Mouse (Mus musculus): ENCODE results near the gene Ppp5c. TPM values are rescaled to one million over a fixed set of nuclear protein-coding genes. Genes with fewer than 3 reads are reported as not detected.

The Ppp5c gene
- polyA plus RNA-seq, 1 experiment: 70.5 TPM

DNA sequence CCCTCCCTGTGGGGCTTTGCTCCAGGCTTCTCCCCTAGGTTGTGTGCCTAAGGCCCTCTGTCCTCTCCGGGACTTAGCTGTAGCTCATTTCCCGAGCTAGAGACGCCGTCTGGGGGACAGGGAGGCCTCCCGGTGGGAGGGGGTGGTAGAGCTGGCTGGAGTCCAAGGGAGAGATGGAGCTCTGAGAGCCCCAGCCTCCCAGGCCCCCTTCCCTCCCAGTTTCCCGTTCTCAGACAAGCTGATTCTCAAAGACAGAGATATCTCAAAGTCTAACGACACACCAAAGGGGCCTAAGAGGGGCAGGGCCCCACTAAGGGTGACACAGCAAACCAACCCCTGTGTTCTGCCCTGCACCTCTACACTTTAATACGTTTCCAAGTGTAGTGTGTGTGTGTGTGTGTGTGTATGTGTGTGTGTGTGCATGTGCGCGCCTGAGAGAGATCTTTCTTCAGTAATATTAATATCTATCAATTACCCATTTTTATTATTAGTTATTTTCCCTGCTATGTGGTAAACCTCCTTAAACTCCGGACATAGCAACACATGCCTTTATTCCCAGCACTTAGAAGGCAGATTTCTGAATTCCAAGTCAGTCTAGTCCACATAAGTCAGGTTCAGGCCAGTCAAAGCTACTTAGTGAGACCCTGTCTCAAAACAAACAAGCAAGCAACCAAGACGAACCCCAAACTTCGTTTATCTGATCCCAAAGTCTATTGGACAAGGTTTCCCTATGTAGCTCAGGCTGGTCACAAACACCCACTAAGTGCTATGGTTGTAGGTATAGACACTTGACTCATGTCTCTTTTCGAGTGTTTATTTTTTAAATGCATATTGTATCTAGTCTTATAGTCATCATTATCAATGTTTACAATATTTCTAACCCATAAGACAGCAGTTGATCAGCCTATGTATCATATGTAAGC lies 29.1 kb upstream of the Ppp5c start:
- 27% methylated on average over 14 of the region's 14 CpGs for WGBS
- TF ChIP-seq POLR2A (IDR thresholded peaks at IDR 0.05; ENCODE audit: borderline replicate concordance, control insufficient read depth, low read depth, low read length): no peak
- TF ChIP-seq CTCF (IDR thresholded peaks at IDR 0.05; ENCODE audit: control insufficient read depth, insufficient read depth, low read length): no peak
- Histone ChIP-seq H3K27ac (ENCODE audit: control insufficient read depth, insufficient read depth, low read depth, low read length, poor library complexity) (peak overlapping the region; percentile 30), H3K4me3 (replicated peaks; ENCODE audit: control insufficient read depth, low read depth, low read length) (no peak overlapping the region), H3K4me1 (ENCODE audit: control insufficient read depth, insufficient read depth, low read length) (peaks cover 4% of the 10 kb centered on the region)

DNA sequence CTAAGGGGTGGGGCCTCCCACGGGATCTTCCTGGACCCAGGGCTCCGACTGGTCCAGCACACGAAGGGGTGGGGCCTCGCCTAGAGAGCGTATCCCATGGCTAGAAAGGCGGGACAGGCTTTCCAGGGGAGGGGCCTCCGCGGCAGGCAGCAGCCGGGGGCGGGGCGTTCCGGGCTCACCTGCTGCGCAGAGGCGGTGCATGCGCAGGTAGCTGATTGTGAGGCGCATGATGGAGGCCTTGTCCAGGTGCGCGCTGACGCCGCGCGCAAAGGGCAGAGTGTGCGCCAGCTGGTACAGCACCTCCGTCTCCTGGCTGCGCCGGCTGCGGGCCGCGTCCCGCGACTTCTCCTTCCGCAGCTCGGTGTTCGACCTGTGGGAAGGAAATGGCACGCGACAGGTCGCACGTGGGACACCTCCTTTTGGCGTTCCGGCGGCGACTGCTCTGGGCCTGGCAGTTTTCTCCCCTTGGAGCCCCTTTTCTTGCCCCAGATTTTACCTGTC lies 28.4 kb upstream of the Ppp5c start:
- H3K27ac ChIP-seq (ENCODE audit: control insufficient read depth, insufficient read depth, low read depth, low read length, poor library complexity): peak overlapping the region; percentile 30
- TF ChIP-seq CTCF (IDR thresholded peaks at IDR 0.05; ENCODE audit: control insufficient read depth, insufficient read depth, low read length) (no peak), POLR2A (IDR thresholded peaks at IDR 0.05; ENCODE audit: borderline replicate concordance, control insufficient read depth, low read depth, low read length) (no peak; the same call in 1 of the 2 replicates)
- peak overlapping the region; percentile 61 for H3K4me3 ChIP-seq (replicated peaks; ENCODE audit: control insufficient read depth, low read depth, low read length)
- WGBS: 1% methylated on average over 42 of the region's 42 CpGs
- peaks cover 4% of the 10 kb centered on the region for H3K4me1 ChIP-seq (ENCODE audit: control insufficient read depth, insufficient read depth, low read length)

DNA sequence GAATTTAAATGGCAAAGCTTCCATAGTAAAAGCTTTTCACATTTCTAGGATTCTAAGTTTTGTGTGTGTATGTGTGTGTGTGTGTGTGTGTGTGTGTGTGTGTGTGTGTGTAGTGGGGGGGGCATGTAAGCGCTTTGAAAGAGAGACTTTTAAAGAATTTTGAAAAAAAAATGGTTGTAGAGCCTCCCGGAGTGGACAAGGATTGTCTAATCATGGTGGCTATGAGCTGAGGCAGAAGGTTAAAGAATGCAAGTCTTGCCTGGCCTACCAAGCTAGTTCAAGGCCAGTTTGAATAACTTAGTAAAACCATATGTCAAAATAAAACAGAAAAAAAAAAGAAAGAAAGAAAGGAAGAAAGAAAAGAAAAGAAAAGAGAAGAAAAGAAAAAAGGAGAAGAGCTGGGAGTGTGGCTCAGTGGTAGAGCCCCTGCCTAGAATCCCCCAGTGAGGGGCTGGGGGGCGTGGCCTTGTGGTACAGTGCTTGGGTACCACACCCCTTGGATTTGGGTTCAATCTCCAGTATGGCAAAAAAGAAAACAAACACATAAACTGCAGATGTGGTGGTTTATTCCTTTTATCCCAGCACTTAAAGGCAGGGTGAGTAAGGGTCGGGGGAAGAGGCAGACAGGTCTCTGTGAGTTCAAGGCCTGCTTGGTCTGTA lies 27.7 kb upstream of the Ppp5c start:
- Histone ChIP-seq H3K4me1 (ENCODE audit: control insufficient read depth, insufficient read depth, low read length) (peaks cover 4% of the 10 kb centered on the region; the same call in 1 of the 2 replicates), H3K4me3 (replicated peaks; ENCODE audit: control insufficient read depth, low read depth, low read length) (no peak overlapping the region), H3K27ac (ENCODE audit: control insufficient read depth, insufficient read depth, low read depth, low read length, poor library complexity) (no peak overlapping the region)
- 84% methylated on average over 4 of the region's 4 CpGs for WGBS
- TF ChIP-seq POLR2A (IDR thresholded peaks at IDR 0.05; ENCODE audit: borderline replicate concordance, control insufficient read depth, low read depth, low read length): no peak
- no peak for TF ChIP-seq CTCF (IDR thresholded peaks at IDR 0.05; ENCODE audit: control insufficient read depth, insufficient read depth, low read length)

DNA sequence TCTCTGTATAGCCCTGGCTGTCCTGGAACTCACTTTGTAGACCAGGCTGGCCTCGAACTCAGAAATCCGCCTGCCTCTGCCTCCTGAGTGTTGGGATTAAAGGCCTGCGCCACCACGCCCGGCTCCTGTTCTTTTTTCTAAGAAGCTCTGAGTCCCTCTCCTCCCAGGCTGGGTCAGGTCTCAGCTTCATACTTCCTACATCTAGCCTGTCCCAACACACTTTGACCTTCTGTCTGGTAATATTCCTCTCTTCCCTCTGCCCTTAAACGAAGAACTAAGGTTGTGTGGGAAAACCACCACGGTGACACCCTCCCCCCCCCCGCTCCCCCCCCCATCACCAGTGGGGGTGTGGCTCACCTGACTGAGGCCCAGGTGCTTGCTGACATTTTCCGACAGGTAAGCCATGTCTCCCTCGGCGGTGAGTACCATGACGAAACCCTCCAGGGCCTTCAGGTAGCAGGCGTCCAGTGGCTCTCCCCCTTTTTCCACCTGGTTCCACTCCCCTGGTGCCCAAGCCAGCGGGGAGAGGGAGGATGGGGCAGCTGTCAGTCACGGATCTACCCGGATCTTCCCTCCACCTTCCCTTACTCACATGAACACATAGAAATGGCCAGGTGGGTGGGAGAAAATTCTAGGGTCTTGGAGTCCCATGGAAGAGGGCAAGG lies 26.7 kb upstream of the Ppp5c start:
- WGBS: 90% methylated on average over 16 of the region's 16 CpGs
- H3K4me3 ChIP-seq (replicated peaks; ENCODE audit: control insufficient read depth, low read depth, low read length): no peak overlapping the region
- H3K4me1 ChIP-seq (ENCODE audit: control insufficient read depth, insufficient read depth, low read length): peaks cover 3% of the 10 kb centered on the region; the same call in 1 of the 2 replicates
- no peak for TF ChIP-seq POLR2A (IDR thresholded peaks at IDR 0.05; ENCODE audit: borderline replicate concordance, control insufficient read depth, low read depth, low read length)
- TF ChIP-seq CTCF (IDR thresholded peaks at IDR 0.05; ENCODE audit: control insufficient read depth, insufficient read depth, low read length): no peak
- no peak overlapping the region for H3K27ac ChIP-seq (ENCODE audit: control insufficient read depth, insufficient read depth, low read depth, low read length, poor library complexity)

DNA sequence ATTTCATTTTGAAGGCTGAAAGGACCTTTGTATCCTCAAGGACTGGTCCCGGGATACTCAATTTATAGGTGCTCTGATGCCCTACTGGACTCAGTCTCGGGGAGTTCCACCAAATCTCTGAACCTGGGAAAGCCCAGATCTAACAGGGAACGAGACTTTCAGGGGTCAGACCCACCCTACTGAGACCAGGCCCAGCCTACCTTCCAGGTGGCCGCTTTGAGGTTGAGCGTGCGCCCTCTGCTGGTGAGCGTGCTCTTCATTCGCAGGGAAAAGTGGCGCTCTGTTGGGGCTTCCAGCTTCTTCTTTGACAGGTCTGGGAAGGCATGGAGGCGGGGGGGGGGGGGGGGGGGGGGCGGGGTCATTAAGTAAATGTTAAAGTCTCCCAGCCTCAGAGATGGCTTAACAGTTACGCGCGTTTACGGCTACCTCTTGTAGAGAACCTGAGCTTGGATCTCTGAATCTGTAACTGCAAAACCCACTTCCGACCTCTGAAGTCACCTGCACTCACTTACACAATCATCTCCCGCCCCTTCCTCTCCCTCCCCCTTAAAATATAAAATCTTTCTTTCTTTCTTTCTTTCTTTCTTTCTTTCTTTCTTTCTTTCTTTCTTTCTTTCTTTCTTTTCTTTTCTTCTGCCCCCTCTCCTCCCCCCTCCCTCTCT lies 23.3 kb upstream of the Ppp5c start:
- Histone ChIP-seq H3K27ac (ENCODE audit: control insufficient read depth, insufficient read depth, low read depth, low read length, poor library complexity) (no peak overlapping the region), H3K4me1 (ENCODE audit: control insufficient read depth, insufficient read depth, low read length) (no peaks in the 10 kb centered on the region), H3K4me3 (replicated peaks; ENCODE audit: control insufficient read depth, low read depth, low read length) (no peak overlapping the region)
- WGBS: 9% methylated on average over 17 of the region's 17 CpGs
- TF ChIP-seq POLR2A (IDR thresholded peaks at IDR 0.05; ENCODE audit: borderline replicate concordance, control insufficient read depth, low read depth, low read length): no peak
- peak; percentile 92 for TF ChIP-seq CTCF (IDR thresholded peaks at IDR 0.05; ENCODE audit: control insufficient read depth, insufficient read depth, low read length)

DNA sequence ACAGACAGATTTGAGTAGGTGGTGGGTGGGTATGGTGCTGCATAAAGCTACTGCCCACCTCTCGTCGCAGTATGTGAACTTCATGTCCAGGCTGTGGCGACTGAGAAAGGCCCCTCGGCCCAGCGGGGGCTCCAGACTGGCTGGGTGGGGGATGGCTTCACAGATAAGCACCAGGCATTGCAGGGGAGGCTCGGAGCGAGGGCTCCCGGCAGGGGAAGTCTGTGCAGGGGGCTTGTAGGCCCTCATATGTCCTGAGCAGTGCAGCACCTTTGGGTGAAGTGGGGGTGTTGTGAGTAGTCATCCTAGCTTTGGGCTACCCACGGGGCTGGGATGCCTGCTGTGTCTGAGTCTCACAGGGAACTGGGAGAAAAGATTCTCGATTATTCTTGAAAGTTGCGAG lies 22.8 kb upstream of the Ppp5c start:
- no peak for TF ChIP-seq POLR2A (IDR thresholded peaks at IDR 0.05; ENCODE audit: borderline replicate concordance, control insufficient read depth, low read depth, low read length)
- no peak for TF ChIP-seq CTCF (IDR thresholded peaks at IDR 0.05; ENCODE audit: control insufficient read depth, insufficient read depth, low read length)
- 82% methylated on average over 11 of the region's 11 CpGs for WGBS
- Histone ChIP-seq H3K4me1 (ENCODE audit: control insufficient read depth, insufficient read depth, low read length) (no peaks in the 10 kb centered on the region), H3K27ac (ENCODE audit: control insufficient read depth, insufficient read depth, low read depth, low read length, poor library complexity) (no peak overlapping the region), H3K4me3 (replicated peaks; ENCODE audit: control insufficient read depth, low read depth, low read length) (no peak overlapping the region)

DNA sequence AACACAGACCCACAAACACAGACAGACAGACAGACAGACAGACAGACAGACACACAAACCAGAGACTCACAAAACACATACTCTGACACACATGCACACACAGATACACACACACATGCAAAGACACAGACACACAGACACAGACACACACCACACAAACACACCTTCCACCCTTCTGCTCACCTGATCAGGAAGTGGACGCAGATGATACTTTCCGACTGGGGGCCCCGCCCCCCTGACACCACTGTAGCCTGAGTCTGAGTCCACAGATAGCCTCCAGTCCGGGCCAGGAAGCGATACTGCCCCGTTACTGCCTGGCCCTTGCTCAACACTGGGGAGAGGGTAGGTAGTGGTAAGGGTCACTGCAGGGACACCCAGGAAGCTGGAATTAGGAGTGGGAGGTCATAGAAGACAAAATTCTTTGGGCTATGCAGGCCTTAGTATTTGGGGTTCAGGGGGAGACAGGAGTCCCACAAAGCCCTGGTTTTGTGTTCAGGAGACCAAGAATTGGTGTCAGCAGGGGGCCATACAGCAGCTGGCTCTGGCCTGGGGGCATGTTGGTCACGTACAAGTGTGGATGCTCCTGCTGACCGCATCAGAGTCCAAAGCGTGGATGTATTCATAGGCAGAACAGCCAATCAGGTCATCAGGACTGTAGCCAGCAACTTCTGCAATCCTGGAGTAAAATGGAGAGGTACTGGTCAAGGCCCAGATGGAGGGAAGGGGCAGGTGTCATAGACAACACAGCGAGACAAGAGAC lies 20.9 kb upstream of the Ppp5c start:
- H3K4me3 ChIP-seq (replicated peaks; ENCODE audit: control insufficient read depth, low read depth, low read length): no peak overlapping the region
- H3K27ac ChIP-seq (ENCODE audit: control insufficient read depth, insufficient read depth, low read depth, low read length, poor library complexity): no peak overlapping the region
- 74% methylated on average over 10 of the region's 10 CpGs for WGBS
- TF ChIP-seq CTCF (IDR thresholded peaks at IDR 0.05; ENCODE audit: control insufficient read depth, insufficient read depth, low read length) (no peak), POLR2A (IDR thresholded peaks at IDR 0.05; ENCODE audit: borderline replicate concordance, control insufficient read depth, low read depth, low read length) (no peak)
- no peaks in the 10 kb centered on the region for H3K4me1 ChIP-seq (ENCODE audit: control insufficient read depth, insufficient read depth, low read length)
